Mouse (Mus musculus) liver, embryonic 14.5 days (tissue): ENCODE results near the gene Dtd1. TPM values are rescaled to one million over a fixed set of nuclear protein-coding genes. Genes with fewer than 3 reads are reported as not detected.

Experiments used
- ATAC-seq: fragments of 200-750 bp; cut with Nextera tagmentation; 2 replicates; pipeline ENCODE4 v1.8.0; 2017; ENCODE audit warnings: moderate number of reproducible peaks, mild to moderate bottlenecking, moderate library complexity; ENCODE audit not compliant: insufficient read depth
- DNase-seq, 3 experiments: peaks; one replicate each; pipeline ENCODE4 v3.0.0-alpha.2; 2012 to 2013; ENCODE audit warnings: low read depth in 3 of 3, low spot score in 3 of 3
- H3K27ac ChIP-seq: fragments of 300-500 bp; sonication (generic); 2 replicates; pipeline ENCODE4 v1.5.1; 2014; ENCODE audit warnings: moderate library complexity, mild to moderate bottlenecking, control low read depth, inconsistent platforms
- H3K27me3 ChIP-seq: fragments of 300-500 bp; sonication (generic); 2 replicates; pipeline ENCODE4 v1.6.1; 2014; ENCODE audit warnings: mild to moderate bottlenecking, low read length, moderate library complexity; ENCODE audit not compliant: control insufficient read depth, insufficient read depth
- H3K36me3 ChIP-seq: fragments of 300-500 bp; sonication (generic); replicated peaks from 2 replicates; pipeline ENCODE4 v1.6.1; 2014; ENCODE audit warnings: low read depth; ENCODE audit not compliant: control insufficient read depth, insufficient read depth
- H3K4me1 ChIP-seq, 2 experiments: fragments of 200-500 bp in 1 of 2; fragments of 300-500 bp in 1 of 2; sonication (generic) in 1 of 2; replicated peaks; 2 replicates each; pipeline ENCODE4 v1.6.1; 2012 to 2014; ENCODE audit warnings: antibody characterized with exemption in 1 of 2, inconsistent platforms in 1 of 2, low read length in 1 of 2; ENCODE audit not compliant: control insufficient read depth in 2 of 2, insufficient read depth in 2 of 2
- H3K4me2 ChIP-seq: fragments of 300-500 bp; sonication (generic); 2 replicates; pipeline ENCODE4 v1.6.1; 2014; ENCODE audit warnings: low read depth, mild to moderate bottlenecking, control low read depth, moderate library complexity
- H3K4me3 ChIP-seq, 2 experiments: fragments of 200-500 bp in 1 of 2; fragments of 300-500 bp in 1 of 2; sonication (generic) in 1 of 2; 2 replicates each; pipeline ENCODE4 v1.5.1; 2012 to 2014; ENCODE audit warnings: low read depth in 2 of 2, low read length in 2 of 2, mild to moderate bottlenecking in 2 of 2, control low read depth in 1 of 2, inconsistent platforms in 1 of 2, moderate library complexity in 1 of 2; ENCODE audit not compliant: insufficient read depth in 1 of 2
- H3K9ac ChIP-seq: fragments of 300-500 bp; sonication (generic); replicated peaks from 2 replicates; pipeline ENCODE4 v1.6.1; 2014; ENCODE audit warnings: mild to moderate bottlenecking, control low read depth, moderate library complexity
- H3K9me3 ChIP-seq: fragments of 300-500 bp; sonication (generic); 2 replicates; pipeline ENCODE4 v1.6.1; 2016; ENCODE audit warnings: low read length, mixed read lengths; ENCODE audit not compliant: control insufficient read depth
- CTCF ChIP-seq: IDR thresholded peaks from 2 replicates; pipeline ENCODE4 v1.5.1; 2016; ENCODE audit warnings: antibody characterized with exemption, low read depth, control low read depth
- EP300 ChIP-seq: IDR thresholded peaks from 2 replicates; pipeline ENCODE4 v1.6.1; 2016; ENCODE audit warnings: antibody characterized with exemption, low read depth
- WGBS: fragments of 180-500 bp; shearing (Covaris S2); extraction: QIAGEN DNeasy Blood & Tissue Kit; methylation state at CpG from one replicate; pipeline ENCODE4 v1.1.7; 2014; ENCODE audit not compliant: insufficient replicate concordance; 5-methylcytosine and 5-hydroxymethylcytosine counted together
- polyA plus RNA-seq, 2 experiments: library from polyadenylated mRNA; depleted of rRNA in 1 of 2; stranded (reverse) in 1 of 2; unstranded in 1 of 2; fragments of >200 nt; fragmentation: Nextera tagmentation in 1 of 2; extraction: Ambion mirVana in 1 of 2; gene quantifications; 2 replicates each; pipeline versions ENCODE4 v1.2.1 to v1.2.3; 2012 to 2014

The Dtd1 gene
- polyA plus RNA-seq, 2 experiments, result 10.6 to 21.0 TPM

- H3K36me3 ChIP-seq, result no peaks in the 10 kb centered on the region
- H3K27ac ChIP-seq, result no peak overlapping the region
- H3K27me3 ChIP-seq, result no peaks in the 10 kb centered on the region
- no peak overlapping the region for H3K4me3 ChIP-seq
- 59% methylated on average over 1 of the region's 1 CpGs for WGBS
- H3K9ac ChIP-seq, result no peak overlapping the region
- no peak for DNase-seq
- TF ChIP-seq CTCF (no peak), EP300 (no peak)
- no peaks in the 10 kb centered on the region for H3K4me1 ChIP-seq
- H3K4me2 ChIP-seq, result no peak overlapping the region
- ATAC-seq, result no peak
- no peaks in the 10 kb centered on the region for H3K9me3 ChIP-seq
Measured at GRCm38 (mm10) chr2:144709285-144709684, 109.6 kb downstream of the Dtd1 start.

GRCm38 (mm10) chr2:144709704-144710103, 110.0 kb downstream of the Dtd1 start:
- ATAC-seq (no peak), DNase-seq (no peak)
- Histone ChIP-seq H3K4me1 (no peaks in the 10 kb centered on the region), H3K9me3 (no peaks in the 10 kb centered on the region), H3K4me2 (no peak overlapping the region), H3K9ac (no peak overlapping the region), H3K36me3 (no peaks in the 10 kb centered on the region), H3K4me3 (no peak overlapping the region), H3K27ac (no peak overlapping the region), H3K27me3 (no peaks in the 10 kb centered on the region)
- WGBS, result 68% methylated on average over 2 of the region's 2 CpGs
- no peak for TF ChIP-seq CTCF
- no peak for TF ChIP-seq EP300

- DNase-seq (no peak), ATAC-seq (no peak)
- no peak overlapping the region for H3K4me3 ChIP-seq
- H3K27me3 ChIP-seq, result no peaks in the 10 kb centered on the region
- TF ChIP-seq CTCF (no peak), EP300 (no peak)
- H3K9me3 ChIP-seq, result no peaks in the 10 kb centered on the region
- no peaks in the 10 kb centered on the region for H3K4me1 ChIP-seq
- H3K9ac ChIP-seq, result no peak overlapping the region
- no peak overlapping the region for H3K4me2 ChIP-seq
- H3K27ac ChIP-seq, result no peak overlapping the region
- WGBS, result 27% methylated on average over 2 of the region's 2 CpGs
- H3K36me3 ChIP-seq, result no peaks in the 10 kb centered on the region
Measured at GRCm38 (mm10) chr2:144714596-144714995, 114.9 kb downstream of the Dtd1 start.

- H3K27ac ChIP-seq, result no peak overlapping the region
- H3K36me3 ChIP-seq, result no peaks in the 10 kb centered on the region
- no peak overlapping the region for H3K9ac ChIP-seq
- H3K4me1 ChIP-seq, result no peaks in the 10 kb centered on the region; a peak in 1 of 4 replicates
- DNase-seq, result no peak
- H3K4me3 ChIP-seq, result no peak overlapping the region
- 42% methylated on average over 2 of the region's 2 CpGs for WGBS
- no peak for ATAC-seq
- no peaks in the 10 kb centered on the region for H3K27me3 ChIP-seq
- H3K9me3 ChIP-seq, result no peaks in the 10 kb centered on the region
- no peak overlapping the region for H3K4me2 ChIP-seq
- TF ChIP-seq CTCF, result no peak
- TF ChIP-seq EP300, result no peak
Measured at GRCm38 (mm10) chr2:144715211-144715768, 115.6 kb downstream of the Dtd1 start.

- ATAC-seq, result no peak
- Histone ChIP-seq H3K4me3 (no peak overlapping the region), H3K4me2 (no peak overlapping the region), H3K9me3 (no peaks in the 10 kb centered on the region), H3K9ac (no peak overlapping the region), H3K27ac (no peak overlapping the region), H3K36me3 (no peaks in the 10 kb centered on the region), H3K4me1 (no peaks in the 10 kb centered on the region; a peak in 1 of 4 replicates), H3K27me3 (no peaks in the 10 kb centered on the region)
- TF ChIP-seq EP300 (no peak), CTCF (no peak)
- DNase-seq, result no peak
- WGBS, result 75% methylated on average over 5 of the region's 5 CpGs
Measured at GRCm38 (mm10) chr2:144716248-144716647, 116.6 kb downstream of the Dtd1 start.
